Mouse (Mus musculus) CH12.LX (cell line): ENCODE measurements around the gene Chrm4. TPM values are rescaled to one million over a fixed set of nuclear protein-coding genes. Genes with fewer than 3 reads are reported as not detected.

Experiments used
- DNase-seq: peaks from one replicate; pipeline ENCODE4 v3.0.0-alpha.2; 2013; ENCODE audit errors: extremely low read depth
- H3K27ac ChIP-seq: 2 replicates; pipeline ENCODE4 v1.5.1; 2012; ENCODE audit warnings: low read depth, mild to moderate bottlenecking, control low read depth, moderate library complexity; ENCODE audit not compliant: insufficient read depth
- H3K27me3 ChIP-seq: replicated peaks from 2 replicates; pipeline ENCODE3; 2012; ENCODE audit warnings: inconsistent platforms
- H3K36me3 ChIP-seq, 2 experiments: replicated peaks in 1 of 2; 2 replicates each; pipeline versions ENCODE3 to v1.6.1; 2012; ENCODE audit warnings: inconsistent platforms in 1 of 2, low read length in 1 of 2, mild to moderate bottlenecking in 1 of 2, mixed read lengths in 1 of 2, moderate library complexity in 1 of 2; ENCODE audit not compliant: control insufficient read depth in 1 of 2, insufficient read depth in 1 of 2
- H3K4me1 ChIP-seq, 2 experiments: 2 replicates each; pipeline ENCODE4 v1.6.1; 2012; ENCODE audit warnings: inconsistent platforms in 1 of 2, moderate library complexity in 1 of 2; ENCODE audit not compliant: insufficient read depth in 2 of 2, control insufficient read depth in 1 of 2
- H3K4me2 ChIP-seq: 2 replicates; pipeline ENCODE4 v1.6.1; 2012; ENCODE audit warnings: low read depth, mild to moderate bottlenecking, control low read depth; ENCODE audit not compliant: poor library complexity, insufficient read depth, severe bottlenecking
- H3K4me3 ChIP-seq, 3 experiments: fragments of 150-350 bp in 1 of 3; sonication (generic) in 1 of 3; replicated peaks in 1 of 3; 2 replicates each; pipeline versions ENCODE3 to v1.5.1; 2011 to 2012; ENCODE audit warnings: low read depth in 2 of 3, low read length in 2 of 3, mild to moderate bottlenecking in 2 of 3, moderate library complexity in 2 of 3, control low read depth in 1 of 3, improper control_type of control experiment in 1 of 3, inconsistent platforms in 1 of 3, mixed read lengths in 1 of 3; ENCODE audit not compliant: poor library complexity in 1 of 3
- H3K79me2 ChIP-seq: replicated peaks from 2 replicates; pipeline ENCODE4 v1.6.1; 2012; ENCODE audit warnings: mild to moderate bottlenecking, moderate library complexity; ENCODE audit not compliant: control insufficient read depth, poor library complexity, insufficient read depth, severe bottlenecking; ENCODE audit errors: extremely low read depth
- H3K9ac ChIP-seq: 2 replicates; pipeline ENCODE4 v1.6.1; 2012; ENCODE audit warnings: low read depth, mild to moderate bottlenecking, control low read depth, moderate library complexity; ENCODE audit not compliant: insufficient read depth
- H3K9me3 ChIP-seq: replicated peaks from 2 replicates; pipeline ENCODE3; 2012; ENCODE audit warnings: low read length, inconsistent platforms, mixed read lengths
- BHLHE40 ChIP-seq: IDR thresholded peaks from 2 replicates; pipeline ENCODE4 v1.6.1; 2011; ENCODE audit warnings: mild to moderate bottlenecking, low read depth, low read length, improper control_type of control experiment
- CHD1 ChIP-seq: IDR thresholded peaks from 2 replicates; pipeline ENCODE4 v1.6.1; 2012; ENCODE audit warnings: low read depth, low read length, improper control_type of control experiment, inconsistent platforms
- CHD2 ChIP-seq: IDR thresholded peaks from 2 replicates; pipeline ENCODE4 v1.6.1; 2011; ENCODE audit warnings: low read length, improper control_type of control experiment
- CTCF ChIP-seq, 2 experiments: IDR thresholded peaks in 1 of 2; conservative IDR thresholded peaks in 1 of 2; 2 replicates each; pipeline ENCODE4 v1.5.1; 2011 to 2012; ENCODE audit warnings: low read depth in 2 of 2, low read length in 2 of 2, improper control_type of control experiment in 1 of 2, inconsistent platforms in 1 of 2, mild to moderate bottlenecking in 1 of 2, moderate library complexity in 1 of 2
- E2F4 ChIP-seq: IDR thresholded peaks from 2 replicates; pipeline ENCODE4 v1.6.1; 2011; ENCODE audit warnings: low read depth, low read length, improper control_type of control experiment; ENCODE audit not compliant: insufficient replicate concordance
- ELF1 ChIP-seq: IDR thresholded peaks from 2 replicates; pipeline ENCODE4 v1.6.1; 2014; ENCODE audit warnings: low read depth, mild to moderate bottlenecking, inconsistent platforms, low read length, improper control_type of control experiment
- EP300 ChIP-seq: IDR thresholded peaks from 2 replicates; pipeline ENCODE4 v1.6.1; 2011; ENCODE audit warnings: low read length, improper control_type of control experiment
- ETS1 ChIP-seq: conservative IDR thresholded peaks from 2 replicates; pipeline ENCODE4 v1.6.1; 2012; ENCODE audit warnings: low read depth, mild to moderate bottlenecking, inconsistent platforms, low read length, improper control_type of control experiment, moderate library complexity
- GABPA ChIP-seq: IDR thresholded peaks from 2 replicates; pipeline ENCODE4 v1.6.1; 2012; ENCODE audit warnings: low read depth, low read length, improper control_type of control experiment, inconsistent platforms; ENCODE audit not compliant: insufficient replicate concordance
- HCFC1 ChIP-seq: IDR thresholded peaks from 2 replicates; pipeline ENCODE4 v1.6.1; 2012; ENCODE audit warnings: low read depth, mild to moderate bottlenecking, inconsistent platforms, low read length, improper control_type of control experiment
- IRF4 ChIP-seq: IDR thresholded peaks from 2 replicates; pipeline ENCODE4 v1.6.1; 2014; ENCODE audit warnings: low read depth, mild to moderate bottlenecking, inconsistent platforms, low read length, improper control_type of control experiment
- JUN ChIP-seq: IDR thresholded peaks from 2 replicates; pipeline ENCODE4 v1.6.1; 2011; ENCODE audit warnings: low read depth, mild to moderate bottlenecking, low read length, improper control_type of control experiment, moderate library complexity; ENCODE audit not compliant: insufficient read depth
- JUND ChIP-seq: conservative IDR thresholded peaks from 2 replicates; pipeline ENCODE4 v1.6.1; 2011; ENCODE audit warnings: low read depth, low read length, improper control_type of control experiment
- KAT2A ChIP-seq: IDR thresholded peaks from 2 replicates; pipeline ENCODE4 v1.6.1; 2012; ENCODE audit warnings: low read length, improper control_type of control experiment, inconsistent platforms; ENCODE audit not compliant: insufficient replicate concordance
- MAFK ChIP-seq: IDR thresholded peaks from 2 replicates; pipeline ENCODE4 v1.6.1; 2011; ENCODE audit warnings: low read length, improper control_type of control experiment; ENCODE audit not compliant: insufficient replicate concordance
- MAX ChIP-seq: IDR thresholded peaks from 2 replicates; pipeline ENCODE4 v1.6.1; 2011; ENCODE audit warnings: low read length, improper control_type of control experiment
- MAZ ChIP-seq: IDR thresholded peaks from 2 replicates; pipeline ENCODE4 v1.6.1; 2012; ENCODE audit warnings: low read depth, mild to moderate bottlenecking, inconsistent platforms, low read length, improper control_type of control experiment, moderate library complexity
- MEF2A ChIP-seq: IDR thresholded peaks from 2 replicates; pipeline ENCODE4 v1.6.1; 2014; ENCODE audit warnings: low read depth, mild to moderate bottlenecking, inconsistent platforms, low read length, improper control_type of control experiment, borderline replicate concordance
- MXI1 ChIP-seq: IDR thresholded peaks from 2 replicates; pipeline ENCODE4 v1.6.1; 2011; ENCODE audit warnings: mild to moderate bottlenecking, low read depth, low read length, improper control_type of control experiment
- MYC ChIP-seq: IDR thresholded peaks from 2 replicates; pipeline ENCODE4 v1.6.1; 2011; ENCODE audit warnings: low read depth, mild to moderate bottlenecking, improper control_type of control experiment, low read length
- NELFE ChIP-seq: IDR thresholded peaks from 2 replicates; pipeline ENCODE4 v1.6.1; 2011; ENCODE audit warnings: low read depth, low read length, improper control_type of control experiment
- NRF1 ChIP-seq: IDR thresholded peaks from 2 replicates; pipeline ENCODE4 v1.6.1; 2014; ENCODE audit warnings: low read depth, mild to moderate bottlenecking, inconsistent platforms, low read length, improper control_type of control experiment, moderate library complexity
- PAX5 ChIP-seq: IDR thresholded peaks from 2 replicates; pipeline ENCODE4 v1.6.1; 2012; ENCODE audit warnings: low read length, inconsistent platforms, mixed read lengths
- POLR2A ChIP-seq: IDR thresholded peaks from 2 replicates; pipeline ENCODE4 v1.6.1; 2011; ENCODE audit warnings: low read depth, mild to moderate bottlenecking, improper control_type of control experiment, low read length
- POLR2AphosphoS2 ChIP-seq: IDR thresholded peaks from 2 replicates; pipeline ENCODE4 v1.6.1; 2011; ENCODE audit warnings: low read depth, low read length, improper control_type of control experiment
- RAD21 ChIP-seq: IDR thresholded peaks from 2 replicates; pipeline ENCODE4 v1.6.1; 2011; ENCODE audit warnings: low read depth, mild to moderate bottlenecking, low read length, improper control_type of control experiment, moderate library complexity
- RCOR1 ChIP-seq: conservative IDR thresholded peaks from 2 replicates; pipeline ENCODE4 v1.6.1; 2012; ENCODE audit warnings: low read depth, mild to moderate bottlenecking, inconsistent platforms, low read length, improper control_type of control experiment
- SIN3A ChIP-seq: IDR thresholded peaks from 2 replicates; pipeline ENCODE4 v1.6.1; 2012; ENCODE audit warnings: low read length, improper control_type of control experiment, inconsistent platforms
- SMC3 ChIP-seq: IDR thresholded peaks from 2 replicates; pipeline ENCODE4 v1.6.1; 2011; ENCODE audit warnings: low read depth, low read length, improper control_type of control experiment
- TBP ChIP-seq: conservative IDR thresholded peaks from 2 replicates; pipeline ENCODE4 v1.6.1; 2011; ENCODE audit warnings: low read depth, low read length, improper control_type of control experiment
- TCF12 ChIP-seq: IDR thresholded peaks from 2 replicates; pipeline ENCODE4 v1.6.1; 2014; ENCODE audit warnings: low read depth, mild to moderate bottlenecking, inconsistent platforms, low read length, improper control_type of control experiment
- UBTF ChIP-seq: IDR thresholded peaks from 2 replicates; pipeline ENCODE4 v1.6.1; 2012; ENCODE audit warnings: low read depth, mild to moderate bottlenecking, inconsistent platforms, low read length, improper control_type of control experiment, moderate library complexity
- USF1 ChIP-seq: IDR thresholded peaks from 2 replicates; pipeline ENCODE4 v1.6.1; 2014; ENCODE audit warnings: low read depth, mild to moderate bottlenecking, inconsistent platforms, low read length, improper control_type of control experiment
- USF2 ChIP-seq: conservative IDR thresholded peaks from 2 replicates; pipeline ENCODE4 v1.6.1; 2011; ENCODE audit warnings: low read depth, low read length, improper control_type of control experiment
- ZC3H11A ChIP-seq: IDR thresholded peaks from 2 replicates; pipeline ENCODE4 v1.6.1; 2012; ENCODE audit warnings: low read depth, mild to moderate bottlenecking, inconsistent platforms, low read length, improper control_type of control experiment
- ZKSCAN1 ChIP-seq: IDR thresholded peaks from 2 replicates; pipeline ENCODE4 v1.6.1; 2012; ENCODE audit warnings: low read depth, inconsistent platforms, low read length, improper control_type of control experiment, borderline replicate concordance
- ZMIZ1 ChIP-seq: IDR thresholded peaks from 2 replicates; pipeline ENCODE4 v1.6.1; 2012; ENCODE audit warnings: low read depth, mild to moderate bottlenecking, inconsistent platforms, low read length, improper control_type of control experiment
- ZNF384 ChIP-seq: IDR thresholded peaks from 2 replicates; pipeline ENCODE4 v1.6.1; 2012; ENCODE audit warnings: low read depth, low read length, improper control_type of control experiment, inconsistent platforms
- dilution Hi-C: fragments of 300-500 bp; cut with MboI; formaldehyde crosslinking; loops from 2 replicates; pipeline ENCODE4 v1.14.3; 2020; ENCODE audit warnings: low sequenced_read_pairs; ENCODE audit not compliant: extremely low pct_unique_long_range_greater_than_20kb, extremely low pct_ligation_motif_present
- in situ Hi-C: fragments of 300-500 bp; cut with MboI; formaldehyde crosslinking; loops from 3 replicates; pipeline ENCODE4 v1.14.3; 2019; ENCODE audit warnings: low sequenced_read_pairs, low pct_ligation_motif_present, low pct_unique_long_range_greater_than_20kb, mixed read lengths
- polyA plus RNA-seq: library from polyadenylated mRNA; unstranded; fragments of >175 nt; gene quantifications from 2 replicates; pipeline ENCODE4 v1.2.1, GENCODE M21; 2012; ENCODE audit warnings: low read depth; ENCODE audit not compliant: insufficient read length
- total RNA-seq, 2 experiments: library from RNA; depleted of rRNA; stranded (reverse); fragments of 300-350 nt in 1 of 2; fragments of >200 nt in 1 of 2; gene quantifications; 2 replicates each; pipeline ENCODE4 v1.2.3; 2012 to 2014

Chrm4 gene
- total and polyA plus RNA-seq, 3 experiments = 10.0 to 15.1 (median 14.4) TPM

DNA sequence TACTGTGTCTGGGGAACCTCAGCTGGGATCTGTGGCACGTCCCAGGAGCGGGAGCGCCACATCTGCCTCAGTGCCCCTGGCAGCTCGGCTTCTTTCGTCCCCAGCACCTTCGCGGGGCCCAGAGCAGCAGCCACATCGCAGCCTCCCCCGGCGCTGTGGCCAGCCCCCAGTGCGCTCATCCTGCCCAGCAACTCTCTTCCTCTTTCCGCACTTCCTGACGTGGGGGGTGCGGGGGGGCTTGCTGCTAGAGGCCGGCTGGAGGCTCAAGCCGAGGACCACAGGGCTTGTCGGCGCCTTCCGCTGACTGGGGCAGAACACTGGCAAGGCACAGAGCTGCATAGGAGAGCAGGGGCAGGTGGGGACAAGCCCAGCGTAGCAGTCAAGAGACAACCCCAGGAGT lies 38.4 kb downstream of the Chrm4 start:
- peaks cover 23% of the 10 kb centered on the region for H3K79me2 ChIP-seq
- peaks cover 0 to 10% of the 10 kb centered on the region in 2 experiments for H3K36me3 ChIP-seq
- DNase-seq = no peak
- dilution Hi-C loops = no loop called here
- TF ChIP-seq NELFE = peak; percentile 71
- 0 out of 2 replicates have a peak, but pooled peaks have one; percentile 44 for TF ChIP-seq CHD1
- peak; percentile 85 for TF ChIP-seq MAZ
- TF ChIP-seq MEF2A = peak; percentile 54; the same call in 1 of the 2 replicates
- TF ChIP-seq JUND = no peak
- 0 out of 2 replicates have a peak, but pooled peaks have one; percentile 28 for TF ChIP-seq POLR2AphosphoS2
- peak; percentile 78; the same call in 1 of the 2 replicates for TF ChIP-seq TCF12
- no peak for TF ChIP-seq MAFK
- 0 out of 2 replicates have a peak, but pooled peaks have one; percentile 15 for TF ChIP-seq BHLHE40
- no peak for TF ChIP-seq TBP
- no peak for TF ChIP-seq CTCF (conservative IDR thresholded peaks at IDR 0.05 in 1 of 2, IDR thresholded peaks at IDR 0.05 in 1 of 2; ENCODE audit: low read depth in 2 of 2, low read length in 2 of 2)
- no peak for TF ChIP-seq ZNF384
- no peak for TF ChIP-seq MXI1
- TF ChIP-seq HCFC1 = peak; percentile 55
- no peak for TF ChIP-seq RCOR1
- TF ChIP-seq ZKSCAN1 = no peak
- TF ChIP-seq MAX = no peak
- peak; percentile 56; the same call in 1 of the 2 replicates for TF ChIP-seq UBTF
- TF ChIP-seq CHD2 = no peak; the same call in 1 of the 2 replicates
- no peak for TF ChIP-seq USF2
- TF ChIP-seq POLR2A = peak; percentile 66; the same call in 1 of the 2 replicates
- TF ChIP-seq JUN = no peak
- no peak for TF ChIP-seq E2F4
- TF ChIP-seq PAX5 = no peak
- no peak for TF ChIP-seq KAT2A
- peak; percentile 58; the same call in 1 of the 2 replicates for TF ChIP-seq IRF4
- TF ChIP-seq SIN3A = peak; percentile 72
- no peak for TF ChIP-seq ETS1
- no peak for TF ChIP-seq ZC3H11A
- no peak for TF ChIP-seq GABPA
- no peak for TF ChIP-seq RAD21
- no peak for TF ChIP-seq SMC3
- TF ChIP-seq EP300 = no peak; the same call in 1 of the 2 replicates
- no peak for TF ChIP-seq USF1
- peak; percentile 49; the same call in 1 of the 2 replicates for TF ChIP-seq ZMIZ1
- TF ChIP-seq MYC = no peak
- TF ChIP-seq NRF1 = 0 out of 2 replicates have a peak, but pooled peaks have one; percentile 25
- peak; percentile 87 for TF ChIP-seq ELF1
- TF ChIP-seq, all 38 proteins: peak for 15
- Histone ChIP-seq H3K4me3 (peak overlapping the region; percentile 70 to 91 (median 79)), H3K4me2 (peak overlapping the region; percentile 83), H3K27me3 (peaks cover 18% of the 10 kb centered on the region), H3K27ac (peak overlapping the region; percentile 23; the same call in 1 of the 2 replicates), H3K9ac (peak overlapping the region; percentile 71), H3K9me3 (no peaks in the 10 kb centered on the region), H3K4me1 (peaks cover 13 to 44% of the 10 kb centered on the region in 2 experiments)
- in situ Hi-C loops = no loop called here
